Mouse (Mus musculus): ENCODE data around the gene Hist1h4c. TPM values are rescaled to one million over a fixed set of nuclear protein-coding genes. Genes with fewer than 3 reads are reported as not detected.
"Not testable (repeated sequence)": the region's sequence is repeated elsewhere in the genome, so short reads cannot be mapped to it uniquely, and the experiment has no call there.

Gene Hist1h4c
- polyA plus RNA-seq, 1 experiment from 2014 or later = 9.0 TPM

DNA sequence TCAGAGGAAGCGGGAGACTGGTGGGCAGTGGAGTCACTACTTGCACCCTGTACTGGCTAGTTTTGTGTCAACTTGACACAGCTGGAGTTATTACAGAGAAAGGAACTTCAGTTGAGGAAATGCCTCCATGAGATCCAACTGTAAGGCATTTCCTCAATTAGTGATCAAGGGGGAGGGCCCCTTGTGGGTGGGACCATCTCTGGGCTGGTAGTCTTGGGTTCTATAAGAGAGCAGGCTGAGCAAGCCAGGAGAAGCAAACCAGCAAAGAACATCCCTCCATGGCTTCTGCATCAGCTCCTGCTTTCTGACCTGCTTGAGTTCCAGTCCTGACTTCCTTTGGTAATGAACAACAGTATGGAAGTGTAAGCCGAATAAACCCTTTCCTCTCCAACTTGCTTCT, 4.5 kb upstream of the Hist1h4c start:
- 76% methylated on average over 2 of the region's 2 CpGs for WGBS
- H3K9ac ChIP-seq (ENCODE audit: low read depth, low read length); H3K27me3 ChIP-seq (ENCODE audit: control insufficient read depth, insufficient read depth, low read length); ATAC-seq (ENCODE audit: low FRiP score, low TSS enrichment); H3K9me3 ChIP-seq (ENCODE audit: control insufficient read depth, low read length); H3K27ac ChIP-seq (ENCODE audit: low read depth, low read length); H3K4me3 ChIP-seq (ENCODE audit: low read length); H3K4me1 ChIP-seq (ENCODE audit: control insufficient read depth, insufficient read depth, low read length); H3K4me2 ChIP-seq (replicated peaks; ENCODE audit: low read depth, low read length); H3K36me3 ChIP-seq (ENCODE audit: control insufficient read depth, insufficient read depth, low read length): not testable (repeated sequence)

DNA sequence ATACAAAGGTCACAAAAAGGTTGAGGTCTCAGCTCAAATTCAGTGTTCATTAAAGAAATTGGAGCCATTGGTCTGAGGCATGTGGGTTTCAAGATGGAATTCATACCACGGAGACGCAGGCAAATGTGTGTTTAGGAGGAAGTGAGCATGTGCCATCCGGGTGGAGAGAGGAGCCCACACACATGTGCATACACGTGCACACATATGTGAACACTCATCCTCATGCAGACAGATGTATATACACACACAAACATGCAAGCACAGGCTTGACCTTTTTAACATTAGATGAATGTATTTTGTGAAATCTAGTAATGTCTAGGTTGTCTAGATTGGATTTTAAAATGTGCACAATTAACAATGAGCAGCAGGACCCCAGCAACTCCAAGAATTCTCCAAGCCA, 4.0 kb upstream of the Hist1h4c start:
- Histone ChIP-seq H3K36me3 (ENCODE audit: control insufficient read depth, insufficient read depth, low read length) (no peaks in the 10 kb centered on the region), H3K4me2 (replicated peaks; ENCODE audit: low read depth, low read length) (no peak overlapping the region), H3K9ac (ENCODE audit: low read depth, low read length) (no peak overlapping the region), H3K27ac (ENCODE audit: low read depth, low read length) (no peak overlapping the region), H3K4me3 (ENCODE audit: low read length) (no peak overlapping the region), H3K27me3 (ENCODE audit: control insufficient read depth, insufficient read depth, low read length) (no peaks in the 10 kb centered on the region), H3K9me3 (ENCODE audit: control insufficient read depth, low read length) (no peaks in the 10 kb centered on the region), H3K4me1 (ENCODE audit: control insufficient read depth, insufficient read depth, low read length) (no peaks in the 10 kb centered on the region)
- 78% methylated on average over 4 of the region's 4 CpGs for WGBS
- ATAC-seq (ENCODE audit: low FRiP score, low TSS enrichment) = no peak

GRCm38 (mm10) chr13:23700786-23701520, 2.7 kb upstream of the Hist1h4c start:
- no peak overlapping the region for H3K27ac ChIP-seq (ENCODE audit: low read depth, low read length)
- ATAC-seq (ENCODE audit: low FRiP score, low TSS enrichment) = peak; percentile 65
- WGBS = 25% methylated on average over 8 of the region's 8 CpGs
- no peaks in the 10 kb centered on the region for H3K36me3 ChIP-seq (ENCODE audit: control insufficient read depth, insufficient read depth, low read length)
- no peak overlapping the region for H3K4me2 ChIP-seq (replicated peaks; ENCODE audit: low read depth, low read length)
- 0 out of 2 replicates have a peak, but pooled peaks cover 2% of the 10 kb centered on the region for H3K4me1 ChIP-seq (ENCODE audit: control insufficient read depth, insufficient read depth, low read length)
- no peak overlapping the region for H3K9ac ChIP-seq (ENCODE audit: low read depth, low read length)
- no peaks in the 10 kb centered on the region for H3K27me3 ChIP-seq (ENCODE audit: control insufficient read depth, insufficient read depth, low read length)
- no peak overlapping the region for H3K4me3 ChIP-seq (ENCODE audit: low read length)
- no peaks in the 10 kb centered on the region for H3K9me3 ChIP-seq (ENCODE audit: control insufficient read depth, low read length)

DNA sequence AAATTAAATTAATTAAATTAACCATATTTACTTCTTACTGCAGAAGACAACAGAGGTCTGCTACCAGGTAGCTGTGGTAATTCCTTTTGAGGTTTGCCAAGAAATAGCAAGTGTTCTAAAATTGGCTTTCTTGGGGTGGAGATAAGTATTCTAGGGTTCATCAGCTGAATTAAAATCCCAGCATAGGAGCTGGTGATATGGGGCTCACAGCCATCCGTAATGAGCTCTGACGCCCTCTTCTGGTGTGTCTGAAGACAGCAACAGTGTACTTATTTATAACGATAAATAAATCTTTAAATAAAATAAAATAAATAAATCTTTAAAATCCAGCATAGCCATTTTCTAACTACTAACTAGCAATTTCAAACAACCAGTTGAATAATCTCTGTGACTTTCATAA, 1.5 kb upstream of the Hist1h4c start:
- Histone ChIP-seq H3K36me3 (ENCODE audit: control insufficient read depth, insufficient read depth, low read length) (no peaks in the 10 kb centered on the region), H3K4me3 (ENCODE audit: low read length) (no peak overlapping the region), H3K9ac (ENCODE audit: low read depth, low read length) (no peak overlapping the region), H3K4me2 (replicated peaks; ENCODE audit: low read depth, low read length) (no peak overlapping the region), H3K4me1 (ENCODE audit: control insufficient read depth, insufficient read depth, low read length) (0 out of 2 replicates have a peak, but pooled peaks cover 6% of the 10 kb centered on the region), H3K27ac (ENCODE audit: low read depth, low read length) (no peak overlapping the region), H3K9me3 (ENCODE audit: control insufficient read depth, low read length) (no peaks in the 10 kb centered on the region), H3K27me3 (ENCODE audit: control insufficient read depth, insufficient read depth, low read length) (no peaks in the 10 kb centered on the region)
- 76% methylated on average over 3 of the region's 3 CpGs for WGBS
- no peak for ATAC-seq (ENCODE audit: low FRiP score, low TSS enrichment)

DNA sequence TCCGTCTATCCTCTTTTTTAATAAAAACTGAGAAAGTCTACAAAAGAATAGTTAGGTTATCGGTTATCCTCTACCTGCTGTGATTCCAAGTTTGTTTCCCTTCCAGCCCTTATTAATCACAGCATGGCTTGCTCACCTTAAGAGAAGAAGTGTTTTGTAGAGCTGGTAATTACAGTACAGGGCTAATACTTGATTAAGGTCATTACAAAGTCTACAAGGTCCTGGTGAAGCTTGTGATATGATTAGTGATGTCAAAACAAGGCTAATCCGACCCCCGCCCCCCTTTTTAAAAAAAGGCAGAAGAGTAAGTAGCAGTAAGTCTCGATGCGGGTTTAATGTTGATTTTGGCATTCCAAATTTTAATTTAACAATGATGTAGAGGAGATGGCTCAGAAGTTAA, 742 bp upstream of the Hist1h4c start:
- Histone ChIP-seq H3K36me3 (ENCODE audit: control insufficient read depth, insufficient read depth, low read length) (no peaks in the 10 kb centered on the region), H3K4me3 (ENCODE audit: low read length) (no peak overlapping the region), H3K27me3 (ENCODE audit: control insufficient read depth, insufficient read depth, low read length) (no peaks in the 10 kb centered on the region), H3K4me1 (ENCODE audit: control insufficient read depth, insufficient read depth, low read length) (0 out of 2 replicates have a peak, but pooled peaks cover 6% of the 10 kb centered on the region), H3K9ac (ENCODE audit: low read depth, low read length) (no peak overlapping the region), H3K4me2 (replicated peaks; ENCODE audit: low read depth, low read length) (0 out of 2 replicates have a peak overlapping the region, but pooled peaks have one; percentile 23), H3K27ac (ENCODE audit: low read depth, low read length) (peak overlapping the region; percentile 65), H3K9me3 (ENCODE audit: control insufficient read depth, low read length) (no peaks in the 10 kb centered on the region)
- ATAC-seq (ENCODE audit: low FRiP score, low TSS enrichment) = no peak
- 72% methylated on average over 6 of the region's 6 CpGs for WGBS

GRCm38 (mm10) chr13:23697491-23698299, 559 bp downstream of the Hist1h4c start:
- Histone ChIP-seq H3K4me2 (replicated peaks; ENCODE audit: low read depth, low read length) (peak overlapping the region; percentile 74), H3K9ac (ENCODE audit: low read depth, low read length) (peak overlapping the region; percentile 76), H3K36me3 (ENCODE audit: control insufficient read depth, insufficient read depth, low read length) (no peaks in the 10 kb centered on the region), H3K27me3 (ENCODE audit: control insufficient read depth, insufficient read depth, low read length) (no peaks in the 10 kb centered on the region), H3K27ac (ENCODE audit: low read depth, low read length) (peak overlapping the region; percentile 94), H3K4me1 (ENCODE audit: control insufficient read depth, insufficient read depth, low read length) (0 out of 2 replicates have a peak, but pooled peaks cover 6% of the 10 kb centered on the region), H3K4me3 (ENCODE audit: low read length) (peak overlapping the region; percentile 45), H3K9me3 (ENCODE audit: control insufficient read depth, low read length) (no peaks in the 10 kb centered on the region)
- ATAC-seq (ENCODE audit: low FRiP score, low TSS enrichment) = peak; percentile 20; the same call in 1 of the 2 replicates
- under 1% methylated on average over 24 of the region's 32 CpGs for WGBS

GRCm38 (mm10) chr13:23696061-23696474, 2.2 kb downstream of the Hist1h4c start:
- no peak overlapping the region for H3K27ac ChIP-seq (ENCODE audit: low read depth, low read length)
- H3K27me3 ChIP-seq (ENCODE audit: control insufficient read depth, insufficient read depth, low read length) = no peaks in the 10 kb centered on the region
- no peak overlapping the region for H3K4me3 ChIP-seq (ENCODE audit: low read length)
- no peak overlapping the region for H3K4me2 ChIP-seq (replicated peaks; ENCODE audit: low read depth, low read length)
- no peak for ATAC-seq (ENCODE audit: low FRiP score, low TSS enrichment)
- no peak overlapping the region for H3K9ac ChIP-seq (ENCODE audit: low read depth, low read length)
- 0 out of 2 replicates have a peak, but pooled peaks cover 6% of the 10 kb centered on the region for H3K4me1 ChIP-seq (ENCODE audit: control insufficient read depth, insufficient read depth, low read length)
- WGBS = 56% methylated on average over 15 of the region's 15 CpGs
- no peaks in the 10 kb centered on the region for H3K36me3 ChIP-seq (ENCODE audit: control insufficient read depth, insufficient read depth, low read length)
- H3K9me3 ChIP-seq (ENCODE audit: control insufficient read depth, low read length) = no peaks in the 10 kb centered on the region

- Histone ChIP-seq H3K9me3 (ENCODE audit: control insufficient read depth, low read length) (no peaks in the 10 kb centered on the region), H3K36me3 (ENCODE audit: control insufficient read depth, insufficient read depth, low read length) (peaks cover 4% of the 10 kb centered on the region; the same call in 1 of the 2 replicates), H3K27ac (ENCODE audit: low read depth, low read length) (no peak within 1 kb of the TSS), H3K4me1 (ENCODE audit: control insufficient read depth, insufficient read depth, low read length) (0 out of 2 replicates have a peak, but pooled peaks cover 6% of the 10 kb centered on the region), H3K4me2 (replicated peaks; ENCODE audit: low read depth, low read length) (no peak within 1 kb of the TSS), H3K27me3 (ENCODE audit: control insufficient read depth, insufficient read depth, low read length) (no peaks in the 10 kb centered on the region), H3K9ac (ENCODE audit: low read depth, low read length) (no peak within 1 kb of the TSS), H3K4me3 (ENCODE audit: low read length) (no peak within 1 kb of the TSS)
- WGBS = 65% methylated on average over 11 of the region's 13 CpGs
- no peak for ATAC-seq (ENCODE audit: low FRiP score, low TSS enrichment)
Measured at GRCm38 (mm10) chr13:23695514-23695913, 2.7 kb downstream of the Hist1h4c start, which contains the start of gene Hist1h1t. Gene Hist1h1t (plus strand): TSS chr13:23695814.
